Mouse (Mus musculus): ENCODE results near the gene Mroh2a. TPM values are rescaled to one million over a fixed set of nuclear protein-coding genes. Genes with fewer than 3 reads are reported as not detected.

Mroh2a gene
- total RNA-seq, 2 experiments from 2014 or later = 0.52 TPM; not detected in 1

DNA sequence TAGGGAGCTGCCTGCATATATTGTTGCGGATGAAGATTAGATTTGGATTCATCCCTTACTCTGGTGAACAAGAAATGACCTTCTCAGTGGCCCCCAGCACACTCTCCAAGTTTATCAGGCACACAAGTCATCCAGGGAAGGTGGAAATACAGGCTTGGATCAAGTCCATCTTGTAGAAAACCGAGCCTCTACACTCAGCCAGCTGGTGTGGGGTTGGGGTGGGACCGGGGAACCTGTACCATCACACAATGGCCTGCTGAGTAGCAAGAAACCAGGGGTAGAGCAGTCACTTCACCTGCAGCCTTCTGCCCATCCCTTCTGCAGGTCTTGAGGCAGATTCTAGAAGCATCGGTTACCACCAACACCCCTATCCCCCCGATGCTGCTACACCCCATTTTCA, 7.9 kb downstream of the Mroh2a start:
- DNase-seq (ENCODE audit: low spot score in 2 of 2) = no peak

DNA sequence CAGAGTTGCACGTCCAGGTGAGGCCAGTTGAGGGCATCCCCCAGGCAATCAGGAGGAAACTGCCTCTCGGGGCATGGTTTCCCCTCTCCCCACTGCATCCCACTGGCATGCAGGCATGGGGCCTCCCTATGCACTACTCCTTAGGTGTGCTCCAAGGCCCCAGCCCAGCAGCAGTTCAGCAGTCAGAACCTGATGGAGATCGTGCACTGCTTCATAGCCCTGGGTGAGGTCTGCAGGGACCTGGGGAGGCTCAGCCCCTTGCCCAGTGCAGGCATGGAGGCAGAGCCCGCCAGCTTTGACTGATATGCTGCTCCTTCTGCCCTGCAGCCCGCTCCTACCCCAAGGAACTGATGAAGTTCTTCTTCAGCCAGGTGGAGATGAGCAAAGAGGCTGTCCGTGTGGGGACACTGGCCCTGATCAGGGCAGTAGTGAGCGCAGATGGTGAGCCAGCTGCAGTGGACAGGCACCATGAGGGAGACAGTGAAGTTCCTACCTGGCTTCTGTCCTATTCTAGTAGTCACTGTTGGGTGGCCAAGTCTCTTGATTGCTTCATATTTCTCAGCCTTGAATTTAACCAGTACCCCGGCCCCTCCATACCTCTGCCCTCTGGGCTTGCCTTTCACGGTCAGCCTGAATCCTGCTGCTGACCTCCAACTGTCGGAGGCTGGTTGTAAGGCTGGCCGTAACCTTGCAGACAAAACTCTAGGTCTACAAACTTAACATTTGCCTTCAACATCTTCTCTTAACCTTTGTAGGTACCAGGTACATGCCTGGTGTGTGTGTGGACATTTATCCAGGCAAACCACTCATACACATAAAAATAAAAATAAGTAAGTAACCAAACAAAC, 8.5 kb downstream of the Mroh2a start:
- no peak for DNase-seq (ENCODE audit: low spot score in 2 of 2)

DNA sequence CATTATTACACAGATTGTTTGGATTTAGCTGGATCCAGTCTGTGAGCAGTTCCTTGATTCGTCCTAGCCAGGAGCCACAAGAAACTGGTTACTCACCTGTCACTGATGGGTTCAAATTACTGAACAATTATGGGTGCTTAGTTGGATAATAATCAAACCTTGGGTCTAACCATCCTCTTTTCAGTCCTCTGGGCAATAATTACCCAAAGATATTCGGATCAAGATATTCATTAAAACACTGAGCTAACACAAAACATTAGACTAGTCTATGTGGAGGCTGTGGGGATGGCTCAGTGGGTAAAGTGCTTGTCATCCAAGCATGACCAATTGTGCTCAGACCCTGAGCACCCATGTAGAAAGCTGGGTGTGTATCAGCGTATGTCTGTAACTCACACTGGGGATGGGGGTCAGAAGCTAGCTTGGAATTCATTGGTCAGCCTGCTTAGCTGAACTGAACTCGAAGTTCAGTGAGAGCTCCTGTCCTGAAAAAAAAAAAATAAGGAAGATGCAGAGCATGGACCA, 9.2 kb downstream of the Mroh2a start:
- no peak for DNase-seq (ENCODE audit: low spot score in 2 of 2)

DNA sequence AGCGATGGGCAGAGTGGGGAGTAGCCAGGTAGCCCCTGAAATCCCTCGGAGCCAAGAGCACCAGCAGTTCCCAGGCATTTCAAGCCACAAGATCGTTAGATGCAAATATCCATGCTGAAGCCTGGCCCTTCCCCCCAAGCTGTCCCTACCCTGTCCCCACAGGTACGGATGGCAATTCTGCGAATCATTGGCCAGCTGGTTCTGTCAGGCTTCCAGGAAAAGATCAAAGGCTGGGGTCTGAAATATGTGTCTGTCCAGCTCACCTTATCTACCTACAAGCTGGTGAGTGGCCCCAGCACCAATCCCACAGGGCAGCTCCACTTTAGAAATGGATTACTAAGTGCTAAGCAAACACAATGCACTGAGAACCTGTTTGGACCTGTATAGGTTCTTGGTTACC, 10.5 kb downstream of the Mroh2a start:
- DNase-seq (ENCODE audit: low spot score in 2 of 2) = no peak

DNA sequence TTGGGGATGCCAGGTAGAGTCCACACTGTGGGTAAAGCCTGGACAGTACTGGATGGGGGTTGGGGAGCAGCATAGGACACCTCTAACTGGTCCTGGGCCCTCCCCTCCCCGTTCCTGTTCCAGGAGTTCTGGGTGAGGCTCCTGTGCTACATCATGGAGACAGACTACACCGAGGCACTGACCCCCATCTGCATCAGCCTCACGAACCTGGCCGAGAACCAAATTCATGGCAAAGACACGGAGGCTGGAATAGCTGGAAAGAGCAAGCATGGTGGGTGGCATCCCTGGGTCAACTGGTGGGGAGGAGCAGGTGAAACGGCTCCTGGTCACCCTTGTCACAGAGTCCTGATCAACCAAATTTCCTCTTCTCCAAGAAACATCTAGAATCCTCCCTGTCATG, 12.0 kb downstream of the Mroh2a start:
- no peak for DNase-seq (ENCODE audit: low spot score in 2 of 2)

DNA sequence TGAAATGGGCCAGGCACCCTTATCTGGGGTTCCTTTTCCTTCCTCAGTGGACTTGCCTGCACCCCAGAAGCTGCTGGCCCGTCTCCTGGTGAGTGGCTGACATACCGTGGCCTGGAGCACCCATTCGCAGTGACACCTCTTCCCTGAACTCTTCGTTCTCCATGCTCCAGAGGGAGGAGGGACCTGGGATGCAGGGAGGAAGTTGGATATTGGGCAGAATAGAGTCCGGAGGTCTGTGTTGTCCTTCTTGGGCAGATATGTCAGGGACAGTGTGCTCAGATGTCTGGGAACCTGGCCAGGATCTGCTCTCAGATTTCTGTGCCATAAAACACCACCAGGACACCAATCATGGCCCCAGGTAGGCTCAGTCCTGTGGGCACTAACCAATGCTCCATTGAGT, 13.3 kb downstream of the Mroh2a start:
- DNase-seq (ENCODE audit: low spot score in 2 of 2) = no peak

DNA sequence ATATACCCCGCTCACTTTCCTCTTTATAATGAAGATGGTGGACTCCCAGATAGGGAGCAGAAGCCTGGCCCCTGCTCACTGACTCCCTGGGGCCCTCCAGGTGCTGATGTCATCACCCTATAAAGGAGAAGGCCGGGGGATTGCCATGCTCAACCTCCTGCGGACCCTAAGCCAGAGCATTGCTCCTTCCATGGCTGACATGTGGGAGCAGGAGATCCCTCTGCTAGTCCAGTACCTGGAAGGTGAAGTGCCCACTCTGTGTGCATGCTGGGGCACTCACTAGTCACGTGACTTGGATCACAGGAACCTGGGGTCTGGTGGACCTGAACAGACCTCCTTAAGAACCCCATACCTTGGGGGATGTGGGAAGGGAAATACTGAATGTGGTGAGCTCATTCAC, 13.8 kb downstream of the Mroh2a start:
- DNase-seq (ENCODE audit: low spot score in 2 of 2) = no peak

DNA sequence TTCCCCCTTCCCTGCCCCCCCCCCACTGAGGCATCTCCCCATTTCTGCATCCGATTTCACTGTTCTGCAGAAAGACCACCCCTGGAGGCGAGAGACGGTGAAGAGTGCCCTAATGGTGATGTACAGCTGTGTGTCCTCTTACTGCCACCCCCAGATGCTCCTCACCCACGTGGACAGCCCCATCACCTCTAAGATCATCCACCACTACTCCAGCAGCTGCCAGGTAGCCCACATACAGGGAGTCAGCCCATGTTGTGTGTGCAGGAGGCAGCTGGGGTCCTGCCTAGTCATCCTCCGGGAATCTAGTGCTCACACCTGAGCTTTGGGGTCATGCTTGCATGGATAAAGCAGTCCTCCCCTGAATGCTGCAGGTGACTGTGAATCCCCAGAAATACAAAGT, 17.1 kb downstream of the Mroh2a start:
- no peak for DNase-seq (ENCODE audit: low spot score in 2 of 2)

DNA sequence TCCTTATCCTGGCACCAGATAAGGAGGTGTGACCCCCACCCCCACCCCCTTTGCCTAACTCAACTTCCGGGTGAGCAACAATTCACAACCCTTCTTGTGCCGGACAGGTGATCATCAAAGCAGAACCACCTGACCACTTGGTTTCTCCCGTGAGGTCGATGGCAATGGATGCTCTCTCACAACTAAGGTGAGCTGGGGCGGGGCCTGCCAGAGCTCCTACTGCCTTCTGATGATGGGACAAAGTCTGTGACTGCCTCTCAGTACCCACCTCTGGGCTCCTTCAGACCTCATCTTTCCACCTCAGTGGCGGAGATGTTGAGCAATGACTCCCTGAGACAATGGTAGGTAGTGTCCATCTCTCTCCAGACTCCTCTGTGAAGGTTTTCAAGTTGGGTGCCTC, 19.1 kb downstream of the Mroh2a start:
- DNase-seq (ENCODE audit: low spot score in 2 of 2) = no peak

DNA sequence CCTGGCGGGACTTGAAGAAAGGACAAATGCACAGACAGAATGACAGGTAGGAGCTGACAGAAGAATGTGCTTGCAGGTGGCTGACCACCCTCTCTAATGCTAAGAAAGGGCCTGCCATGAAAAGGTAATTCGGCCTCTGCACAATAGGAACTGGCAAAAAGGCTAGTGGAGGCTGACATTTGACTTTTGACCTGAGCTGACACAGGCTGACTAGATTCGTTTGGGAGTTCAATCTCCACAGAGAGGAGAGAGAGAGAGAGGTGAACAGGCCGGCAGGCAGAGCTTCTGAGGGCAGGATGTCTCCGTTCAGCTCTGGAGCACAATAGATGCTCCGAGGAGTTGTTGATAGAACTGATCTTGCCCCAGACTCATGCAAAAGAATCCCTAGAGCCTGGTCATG, 19.6 kb downstream of the Mroh2a start:
- DNase-seq (ENCODE audit: low spot score in 2 of 2) = no peak

DNA sequence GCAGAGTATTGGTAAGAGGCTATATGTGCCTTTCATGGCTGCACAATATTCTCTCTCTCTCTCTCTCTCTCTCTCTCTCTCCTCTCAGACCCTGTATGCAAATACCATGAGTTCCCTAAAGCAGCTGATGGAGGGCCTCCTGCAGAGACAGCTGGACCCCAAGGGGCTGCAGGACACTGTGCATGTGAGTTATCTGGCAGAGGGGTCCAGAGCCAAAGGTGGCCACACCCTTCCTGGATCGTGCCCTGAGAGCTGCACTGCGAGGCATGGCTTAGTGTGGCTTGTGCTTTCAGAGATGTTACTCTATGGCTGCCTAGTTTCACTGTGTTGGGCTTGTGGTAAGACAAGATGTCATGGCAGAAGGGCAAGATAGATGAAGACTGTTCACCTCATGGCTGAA, 20.9 kb downstream of the Mroh2a start:
- no peak for DNase-seq (ENCODE audit: low spot score in 2 of 2)

DNA sequence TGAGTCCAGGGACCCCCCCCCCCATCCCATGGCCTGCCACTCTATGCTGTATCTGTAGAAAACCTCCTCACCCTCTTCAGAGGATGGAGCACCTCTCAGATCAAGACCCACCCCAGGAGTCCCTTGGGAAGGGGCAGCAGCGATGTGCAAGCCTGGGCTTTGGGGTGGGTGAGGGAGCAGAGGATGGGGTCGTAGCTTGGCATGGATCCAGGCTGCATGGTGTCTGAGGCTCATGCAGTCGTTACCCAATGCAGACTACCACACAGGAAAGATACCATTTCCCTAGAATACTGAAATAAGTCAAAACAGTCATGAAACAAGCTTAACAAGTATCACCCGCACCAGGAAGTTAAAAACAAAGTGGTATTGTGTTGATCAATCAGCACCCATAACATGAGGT, 21.9 kb downstream of the Mroh2a start:
- no peak for DNase-seq (ENCODE audit: low spot score in 2 of 2)

DNA sequence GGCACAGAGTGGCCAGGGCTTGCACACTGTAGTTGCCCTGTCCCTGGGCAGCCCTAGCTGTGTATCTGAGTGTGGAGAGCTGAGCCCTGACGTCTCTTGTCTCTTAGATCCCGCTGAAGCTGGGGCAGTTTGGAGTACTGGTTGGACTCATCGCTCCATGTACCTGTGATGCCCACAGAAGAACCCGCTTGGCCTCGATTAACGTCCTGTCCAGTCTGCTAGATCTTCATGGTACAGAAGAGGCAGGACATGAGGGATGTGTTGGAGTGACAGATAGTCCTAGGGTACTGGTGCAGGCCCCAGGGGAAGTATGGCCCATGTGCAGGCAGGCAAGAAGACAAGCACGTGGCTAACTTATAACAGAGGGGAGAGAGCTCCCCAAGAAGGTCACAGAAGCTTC, 22.8 kb downstream of the Mroh2a start:
- DNase-seq (ENCODE audit: low spot score in 2 of 2) = no peak

DNA sequence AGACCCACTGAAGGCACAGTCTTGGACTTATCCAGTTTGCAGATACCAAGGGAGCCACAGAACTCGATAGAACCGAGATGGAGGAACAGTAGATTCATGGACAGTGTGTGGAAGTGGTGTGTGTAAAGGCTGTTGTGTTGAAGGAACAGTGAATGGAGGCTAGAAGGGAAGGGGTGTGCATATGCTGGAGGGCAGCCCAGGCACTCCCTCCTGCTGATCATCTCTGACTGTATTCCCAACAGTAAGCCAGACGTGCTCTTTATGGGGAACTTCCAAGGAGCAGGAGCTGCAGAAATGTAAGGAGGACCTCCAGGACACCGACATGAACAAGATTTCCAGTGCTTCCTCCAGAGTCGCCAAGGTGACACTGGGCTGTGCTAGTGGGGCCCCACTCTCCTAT, 23.2 kb downstream of the Mroh2a start:
- no peak for DNase-seq (ENCODE audit: low spot score in 2 of 2)

DNA sequence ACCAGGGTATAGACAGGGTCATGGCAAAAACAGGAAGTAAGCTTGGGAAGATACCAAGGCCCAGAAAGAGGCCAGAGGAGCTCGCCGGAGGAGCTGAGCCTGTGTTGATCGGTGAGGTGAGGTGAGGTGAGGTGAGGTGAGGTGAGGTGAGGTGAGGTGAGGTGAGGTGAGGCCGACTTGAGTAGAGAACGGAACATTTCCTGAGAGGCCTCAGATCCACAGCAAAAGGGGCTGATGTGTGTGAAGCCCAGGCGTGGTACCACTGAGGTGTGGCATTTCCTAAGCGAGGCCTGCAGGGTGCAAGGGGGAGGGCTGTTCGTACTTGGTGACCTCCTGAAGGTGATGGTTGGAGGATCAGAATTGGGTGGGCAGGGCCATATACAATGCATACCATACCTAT, 26.3 kb downstream of the Mroh2a start:
- no peak for DNase-seq (ENCODE audit: low spot score in 2 of 2)

DNA sequence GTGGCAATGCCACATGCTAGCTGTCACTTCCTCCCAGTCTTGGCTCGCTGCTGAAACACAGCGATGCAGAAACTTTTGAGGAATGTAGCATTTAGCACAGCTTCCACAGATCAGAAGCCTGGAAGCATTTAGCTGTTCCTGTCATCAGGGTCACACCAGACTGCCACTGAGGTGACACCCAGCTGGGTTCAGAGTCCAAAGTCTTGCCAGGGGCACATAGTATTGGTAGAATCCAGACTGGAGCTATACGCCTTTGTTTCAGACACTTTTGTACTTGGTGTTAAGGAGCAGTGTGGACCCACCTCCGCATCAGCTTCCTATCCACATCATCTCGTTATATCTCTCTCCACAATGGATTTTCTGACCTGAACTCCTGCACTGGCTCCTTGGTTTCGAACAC, 26.8 kb downstream of the Mroh2a start:
- no peak for DNase-seq (ENCODE audit: low spot score in 2 of 2)

DNA sequence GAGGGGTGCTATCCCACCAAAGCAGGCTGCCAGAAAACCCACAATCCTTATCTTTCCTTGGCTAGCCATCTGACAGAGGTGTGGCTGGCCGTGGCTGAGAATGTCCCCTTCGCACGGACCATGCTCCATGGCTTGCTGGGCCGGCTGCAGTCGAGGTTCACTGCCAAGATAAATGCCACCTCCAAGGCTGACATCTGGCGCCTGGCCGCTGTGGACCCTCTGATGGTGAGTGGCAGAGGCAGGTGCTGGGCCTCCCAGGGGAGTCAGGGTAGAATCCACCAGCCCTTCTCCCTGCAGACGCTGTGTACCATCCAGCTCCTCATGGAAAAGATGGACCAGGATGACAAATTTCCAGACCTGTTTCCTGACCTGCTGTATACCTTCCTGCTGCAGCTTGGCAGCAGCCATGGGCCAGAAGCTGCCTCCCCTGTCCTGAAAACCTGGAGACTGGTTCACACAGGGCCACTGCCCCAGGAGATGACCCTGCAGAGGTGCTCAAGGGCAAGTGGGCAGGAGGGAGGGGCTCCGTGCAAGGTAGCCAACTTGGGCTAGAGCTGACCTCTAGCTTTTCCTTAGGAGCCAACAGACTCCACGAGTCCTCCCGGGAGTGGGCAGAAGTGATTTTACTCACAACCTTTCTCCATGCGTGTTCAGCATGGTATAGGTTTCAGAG, 28.1 kb downstream of the Mroh2a start:
- DNase-seq (ENCODE audit: low spot score in 2 of 2) = no peak

DNA sequence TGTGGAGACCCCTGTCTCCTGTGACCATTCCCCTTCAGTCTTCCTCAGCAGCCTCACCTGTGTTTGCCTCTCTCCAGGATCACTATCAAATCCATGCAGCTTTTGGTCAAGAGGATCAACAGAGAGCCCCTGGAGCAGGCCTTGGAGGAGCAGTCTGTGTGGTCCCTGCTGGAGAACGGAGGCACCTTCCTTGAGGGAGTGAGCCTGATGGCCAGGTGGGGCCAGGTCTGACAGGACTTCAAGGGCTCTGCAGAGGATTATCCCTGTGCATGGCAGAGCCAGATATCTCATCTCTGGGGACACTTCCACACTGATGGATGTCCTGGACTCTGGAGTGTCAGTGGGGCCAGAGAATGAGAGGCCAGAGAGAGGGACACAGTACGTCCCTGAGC, 28.7 kb downstream of the Mroh2a start:
- no peak for DNase-seq (ENCODE audit: low spot score in 2 of 2)

DNA sequence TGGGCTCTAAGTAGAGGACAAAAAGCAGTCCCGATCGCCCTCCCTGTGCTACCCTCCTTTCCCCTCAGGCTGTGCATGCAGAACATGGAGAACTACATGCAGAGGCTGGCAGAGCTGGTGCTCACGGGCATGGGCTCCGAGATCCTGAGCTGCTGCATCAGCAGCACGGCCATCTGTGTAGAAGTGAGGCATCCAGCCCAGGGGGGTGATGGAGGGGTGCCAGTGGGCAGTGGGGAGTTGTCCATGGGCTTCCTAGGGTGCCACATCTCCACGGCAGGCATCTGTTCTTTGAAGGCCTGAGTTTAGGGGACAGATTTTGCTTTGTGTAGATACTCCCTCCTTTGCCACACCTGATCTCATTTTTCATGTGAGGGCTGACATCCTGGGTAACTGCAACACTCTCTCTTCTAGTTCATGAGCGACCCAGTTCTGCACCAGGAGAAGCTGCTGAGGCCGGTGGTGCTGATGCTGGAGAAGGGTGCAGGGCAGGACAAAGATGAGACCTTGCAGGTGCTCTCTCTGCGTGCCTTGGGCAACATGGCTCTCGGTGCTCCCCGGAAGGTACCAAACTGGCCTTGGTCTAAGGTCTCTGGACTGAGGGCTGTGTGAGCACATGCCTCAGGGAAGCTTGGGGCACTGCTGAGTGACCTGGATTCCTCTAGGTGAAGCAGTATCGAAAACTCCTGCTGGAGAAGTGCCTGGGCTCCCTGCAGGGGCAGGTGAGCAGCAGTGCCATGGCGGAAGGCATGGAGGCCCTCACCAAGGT, 29.4 kb downstream of the Mroh2a start:
- no peak for DNase-seq (ENCODE audit: low spot score in 2 of 2)

DNA sequence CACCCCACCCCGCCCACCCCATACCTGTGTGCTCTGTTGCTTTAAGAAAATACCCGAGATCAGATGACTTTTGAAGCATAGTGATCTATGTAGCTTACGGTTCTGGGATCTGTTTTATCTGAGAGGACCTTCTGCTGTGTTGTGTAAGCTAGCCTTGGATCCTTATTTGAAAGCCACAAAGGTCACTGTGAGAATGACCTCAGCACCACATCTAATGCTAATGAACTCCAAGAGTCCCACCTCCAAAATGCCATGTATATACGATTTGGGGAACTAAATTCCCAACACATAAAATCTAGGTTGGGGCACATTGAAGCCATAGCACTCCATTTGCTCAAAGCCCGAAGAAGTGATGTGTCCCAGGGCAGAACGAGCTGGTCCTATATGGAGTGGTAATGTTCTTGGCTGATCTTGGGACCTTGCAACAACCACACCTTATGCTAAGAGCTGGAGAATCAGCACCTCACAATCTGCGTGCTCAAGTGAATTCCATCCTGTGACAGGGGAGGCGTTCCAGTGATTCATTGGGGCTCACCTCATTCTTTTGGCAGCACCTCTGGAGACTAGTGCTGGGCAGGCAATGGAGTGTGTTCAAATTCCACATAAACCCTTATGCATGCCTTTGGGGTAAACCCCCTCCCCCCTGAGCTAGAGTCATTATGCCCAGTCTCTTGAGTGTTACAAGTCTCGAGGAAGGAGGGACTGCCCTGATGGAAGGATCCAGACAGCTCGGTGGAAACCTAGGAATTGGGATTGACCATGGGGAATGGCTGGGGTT, 30.3 kb downstream of the Mroh2a start:
- DNase-seq (ENCODE audit: low spot score in 2 of 2) = no peak

DNA sequence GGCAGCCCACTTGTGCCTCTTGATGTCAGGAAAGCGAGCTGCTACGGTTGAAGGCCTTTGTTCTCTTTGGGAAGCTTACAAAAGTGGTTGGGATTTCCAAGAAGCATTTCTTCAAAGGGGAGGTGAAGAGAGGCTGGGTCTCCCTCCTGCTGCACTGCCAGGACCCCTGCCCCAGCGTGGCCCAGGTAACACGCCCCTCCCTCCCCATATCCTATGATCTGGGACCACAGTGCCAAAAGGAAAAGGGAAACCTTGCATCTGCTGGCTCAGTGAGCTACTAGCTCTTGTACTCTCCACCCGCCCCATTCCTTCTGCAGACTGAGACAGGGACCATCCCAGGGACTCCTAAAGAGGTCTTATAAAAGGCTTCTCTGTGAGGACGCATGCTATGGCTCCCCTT, 30.9 kb downstream of the Mroh2a start:
- no peak for DNase-seq (ENCODE audit: low spot score in 2 of 2)
